Mouse (Mus musculus) neural tube, embryonic 11.5 days (tissue): ENCODE results near the gene Rsph6a. TPM values are rescaled to one million over a fixed set of nuclear protein-coding genes. Genes with fewer than 3 reads are reported as not detected.
"Not testable (repeated sequence)": the region's sequence is repeated elsewhere in the genome, so short reads cannot be mapped to it uniquely, and the experiment has no call there.

Source experiments
- ATAC-seq: fragments of 200-750 bp; cut with Nextera tagmentation; 2 replicates; pipeline ENCODE4 v1.8.0; 2017; ENCODE audit warnings: moderate number of reproducible peaks, mild to moderate bottlenecking, moderate TSS enrichment, moderate library complexity; ENCODE audit not compliant: insufficient read depth, low FRiP score, low TSS enrichment
- DNase-seq: peaks from one replicate; pipeline ENCODE4 v3.0.0-alpha.2; 2015; ENCODE audit warnings: low spot score
- H3K27ac ChIP-seq: fragments of 300-500 bp; sonication (generic); 2 replicates; pipeline ENCODE4 v1.5.1; 2014; ENCODE audit warnings: low read depth, mild to moderate bottlenecking, low read length
- H3K27me3 ChIP-seq: fragments of 300-500 bp; sonication (generic); 2 replicates; pipeline ENCODE4 v1.6.1; 2014; ENCODE audit warnings: mild to moderate bottlenecking, low read length, mixed read lengths; ENCODE audit not compliant: control insufficient read depth, insufficient read depth
- H3K36me3 ChIP-seq: fragments of 300-500 bp; sonication (generic); 2 replicates; pipeline ENCODE4 v1.6.1; 2014; ENCODE audit warnings: mild to moderate bottlenecking, low read length, moderate library complexity, mixed read lengths; ENCODE audit not compliant: control insufficient read depth, insufficient read depth
- H3K4me1 ChIP-seq: fragments of 300-500 bp; sonication (generic); 2 replicates; pipeline ENCODE4 v1.6.1; 2014; ENCODE audit warnings: low read length, mixed read lengths; ENCODE audit not compliant: control insufficient read depth, insufficient read depth
- H3K4me2 ChIP-seq: fragments of 300-500 bp; sonication (generic); 2 replicates; pipeline ENCODE4 v1.6.1; 2014; ENCODE audit warnings: low read depth, mild to moderate bottlenecking, moderate library complexity
- H3K4me3 ChIP-seq: fragments of 300-500 bp; sonication (generic); 2 replicates; pipeline ENCODE4 v1.5.1; 2014; ENCODE audit warnings: low read depth, low read length
- H3K9ac ChIP-seq: fragments of 300-500 bp; sonication (generic); 2 replicates; pipeline ENCODE4 v1.6.1; 2014; ENCODE audit warnings: mild to moderate bottlenecking, low read length
- H3K9me3 ChIP-seq: fragments of 300-500 bp; sonication (generic); 2 replicates; pipeline ENCODE4 v1.6.1; 2016; ENCODE audit warnings: low read length; ENCODE audit not compliant: control insufficient read depth
- whole genome bisulfite sequencing: fragments of 180-500 bp; shearing (Covaris S2); extraction: QIAGEN DNeasy Blood & Tissue Kit; methylation state at CpG from one replicate; pipeline ENCODE4 v1.1.7; 2014; 5-methylcytosine and 5-hydroxymethylcytosine counted together
- polyA plus RNA-seq: library from polyadenylated mRNA; unstranded; fragments of >200 nt; fragmentation: Nextera tagmentation; extraction: Ambion mirVana; gene quantifications from 2 replicates; pipeline ENCODE4 v1.2.1, GENCODE M21; 2014

Gene Rsph6a
- polyA plus RNA-seq, 1 experiment from 2014 or later = not detected

DNA sequence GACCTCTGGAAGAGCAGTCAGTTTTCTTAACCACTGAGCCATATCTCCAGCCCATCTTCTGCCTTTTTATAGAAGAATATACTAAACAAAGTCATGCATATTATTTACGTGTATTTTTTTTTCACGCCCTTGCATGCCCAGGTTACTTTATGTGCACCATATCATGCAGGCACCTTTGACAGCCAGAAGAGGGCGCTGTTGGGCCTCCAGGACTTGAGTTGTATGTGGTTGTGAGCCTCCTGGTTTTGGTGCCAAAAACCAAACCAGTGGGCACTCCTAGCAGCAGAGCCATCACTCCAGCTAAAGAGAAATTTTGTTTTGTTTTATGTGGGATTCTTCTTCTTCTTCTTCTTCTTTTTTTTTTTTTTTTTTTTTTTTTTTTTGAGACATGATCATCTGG is 15.0 kb downstream of the Rsph6a start:
- ATAC-seq (no peak), DNase-seq (no peak)
- Histone ChIP-seq H3K27me3 (peaks cover 25% of the 10 kb centered on the region), H3K9me3 (no peaks in the 10 kb centered on the region; the same call in 1 of the 2 replicates), H3K9ac (no peak overlapping the region), H3K4me2 (no peak overlapping the region), H3K27ac (no peak overlapping the region), H3K4me3 (no peak overlapping the region), H3K4me1 (no peaks in the 10 kb centered on the region), H3K36me3 (no peaks in the 10 kb centered on the region)
- WGBS = 45% methylated on average over 3 of the region's 3 CpGs

DNA sequence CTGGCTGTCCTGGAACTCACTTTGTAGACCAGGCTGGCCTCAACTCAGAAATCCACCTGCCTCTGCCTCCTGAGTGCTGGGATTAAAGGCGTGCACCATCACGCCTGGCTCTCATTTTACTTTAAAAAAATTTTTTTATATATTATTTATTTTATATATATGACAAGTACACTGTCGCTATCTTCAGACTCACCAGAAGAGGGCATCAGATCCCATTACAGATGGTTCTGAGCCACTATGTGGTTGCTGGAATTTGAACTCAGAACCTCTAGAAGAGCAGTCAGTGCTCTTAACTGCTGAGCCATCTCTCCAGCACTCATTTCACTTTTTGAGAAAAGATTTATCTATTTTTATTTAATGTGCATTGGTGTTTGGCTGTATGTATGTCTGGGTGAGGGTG is 16.5 kb downstream of the Rsph6a start:
- not testable (repeated sequence) for H3K9me3 ChIP-seq, DNase-seq, H3K4me2 ChIP-seq, ATAC-seq, H3K9ac ChIP-seq, H3K4me1 ChIP-seq, H3K4me3 ChIP-seq, H3K27ac ChIP-seq, H3K36me3 ChIP-seq
- H3K27me3 ChIP-seq = peaks cover 12% of the 10 kb centered on the region
- WGBS = 60% methylated on average over 3 of the region's 3 CpGs

DNA sequence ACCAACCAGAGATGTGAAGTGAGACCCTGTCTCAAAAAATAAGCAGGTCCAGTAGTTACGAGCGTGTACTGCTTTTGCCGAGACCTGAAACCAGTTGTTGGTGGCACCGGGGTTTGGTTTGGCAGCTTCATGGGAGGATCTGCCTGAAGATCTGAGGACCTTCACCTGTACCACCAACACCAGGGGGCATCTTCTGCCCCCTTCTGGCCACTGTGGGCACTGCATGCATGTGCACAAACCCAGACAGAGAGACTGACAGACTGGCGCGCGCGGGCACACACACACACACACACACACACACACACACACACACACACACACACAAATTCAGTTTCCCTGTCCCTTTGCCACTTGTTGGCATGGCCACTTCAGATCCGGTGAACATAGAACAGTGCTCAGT is 19.0 kb downstream of the Rsph6a start:
- 77% methylated on average over 9 of the region's 9 CpGs for WGBS
- H3K9ac ChIP-seq = no peak overlapping the region
- H3K27me3 ChIP-seq = no peaks in the 10 kb centered on the region
- H3K4me2 ChIP-seq = no peak overlapping the region
- no peaks in the 10 kb centered on the region for H3K9me3 ChIP-seq
- DNase-seq (no peak), ATAC-seq (no peak)
- H3K27ac ChIP-seq = no peak overlapping the region
- H3K36me3 ChIP-seq = no peaks in the 10 kb centered on the region
- H3K4me1 ChIP-seq = peaks cover 11% of the 10 kb centered on the region
- no peak overlapping the region for H3K4me3 ChIP-seq

DNA sequence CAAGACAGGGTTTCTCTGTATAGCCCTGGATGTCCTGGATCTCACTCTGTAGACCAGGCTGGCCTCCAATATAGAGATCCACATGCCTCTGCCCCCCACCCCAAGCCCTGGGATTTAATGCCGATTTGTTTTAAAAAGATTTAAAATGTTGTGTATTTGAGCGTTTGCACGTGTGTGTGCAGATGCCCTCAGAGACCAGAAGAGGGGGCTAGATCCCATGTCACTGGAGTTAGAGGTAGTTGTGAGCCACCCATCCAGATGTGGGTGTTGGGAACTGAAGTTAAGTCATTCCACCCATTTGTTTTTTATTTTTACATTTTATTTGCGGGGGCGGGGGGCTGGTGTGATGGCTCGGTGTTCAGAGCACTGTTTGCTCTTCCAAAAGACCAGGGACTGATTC is 20.0 kb downstream of the Rsph6a start:
- peaks cover 11% of the 10 kb centered on the region for H3K4me1 ChIP-seq
- no peaks in the 10 kb centered on the region for H3K27me3 ChIP-seq
- H3K36me3 ChIP-seq = no peaks in the 10 kb centered on the region
- H3K4me3 ChIP-seq = no peak overlapping the region
- ATAC-seq = no peak
- no peak overlapping the region for H3K27ac ChIP-seq
- H3K4me2 ChIP-seq = no peak overlapping the region
- H3K9me3 ChIP-seq = no peaks in the 10 kb centered on the region
- DNase-seq = no peak
- no peak overlapping the region for H3K9ac ChIP-seq
- WGBS = 90% methylated on average over 6 of the region's 6 CpGs

DNA sequence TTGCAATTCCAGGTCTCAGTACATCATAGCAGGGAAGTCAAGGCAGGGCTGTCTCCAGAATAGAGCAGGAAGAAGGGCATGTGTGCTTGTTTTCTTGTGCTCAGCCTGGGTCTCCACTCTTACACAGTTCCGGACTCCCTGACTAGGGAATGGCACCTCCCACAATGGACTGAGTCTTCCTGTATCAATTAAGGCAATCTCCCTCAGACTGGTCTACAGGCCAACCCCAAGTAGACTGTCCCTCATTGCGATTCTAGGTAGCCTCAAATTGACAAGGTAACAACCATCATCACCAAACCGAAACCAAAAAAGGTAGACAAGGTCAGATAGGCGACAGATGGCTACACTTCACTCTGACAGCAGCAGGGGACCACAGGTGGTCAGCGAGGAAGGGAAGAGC is 20.7 kb downstream of the Rsph6a start:
- Histone ChIP-seq H3K27ac (no peak overlapping the region), H3K36me3 (peaks cover 4% of the 10 kb centered on the region; the same call in 1 of the 2 replicates), H3K9me3 (no peaks in the 10 kb centered on the region), H3K27me3 (no peaks in the 10 kb centered on the region), H3K4me1 (peaks cover 11% of the 10 kb centered on the region), H3K4me3 (peak overlapping the region; percentile 3; the same call in 1 of the 2 replicates), H3K9ac (no peak overlapping the region), H3K4me2 (peak overlapping the region; percentile 40)
- WGBS = 62% methylated on average over 5 of the region's 5 CpGs
- ATAC-seq = no peak
- DNase-seq = no peak

DNA sequence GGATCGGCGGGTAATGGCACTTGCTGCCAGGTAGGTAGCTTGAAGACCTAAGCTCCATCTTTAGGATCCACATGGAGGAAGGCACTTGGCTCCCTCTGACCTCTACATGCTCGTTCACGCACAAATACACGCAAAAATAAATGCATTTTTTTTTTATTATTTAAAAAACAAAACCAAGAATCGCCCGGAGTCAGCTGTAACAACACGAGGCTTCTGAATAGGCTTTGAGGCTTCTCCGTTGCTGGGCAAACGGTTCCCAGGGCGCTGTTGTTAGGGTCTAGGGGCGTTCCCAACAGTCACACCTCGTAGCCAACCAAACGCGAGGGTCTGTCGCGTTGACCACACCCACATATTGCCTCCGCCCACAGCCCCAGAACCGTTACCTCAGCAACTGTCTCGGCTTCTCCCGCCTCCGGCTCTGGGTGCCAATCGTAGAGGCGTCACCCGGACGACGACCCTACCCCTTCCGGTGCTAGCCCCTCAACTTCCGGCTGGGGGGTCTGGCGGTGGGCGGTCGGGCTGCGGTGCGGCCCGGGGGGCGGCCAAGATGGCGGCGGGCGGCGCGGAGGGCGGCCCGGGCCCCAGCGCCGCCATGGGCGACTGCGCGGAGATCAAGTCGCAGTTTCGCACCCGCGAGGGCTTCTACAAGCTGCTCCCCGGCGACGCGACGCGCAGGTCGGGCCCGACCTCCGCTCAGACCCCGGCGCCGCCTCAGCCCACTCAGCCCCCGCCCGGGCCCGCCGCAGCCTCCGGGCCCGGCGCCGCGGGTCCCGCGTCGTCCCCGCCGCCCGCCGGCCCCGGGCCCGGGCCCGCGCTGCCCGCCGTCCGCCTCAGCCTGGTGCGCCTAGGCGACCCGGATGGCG is 21.5 kb downstream of the Rsph6a start, which contains the start of gene Dmwd:
Gene Dmwd (plus strand): TSS at position 505 of the 863 bp plus-strand sequence.
- Histone ChIP-seq H3K27ac (peak within 1 kb of the TSS; percentile 49; the same call in 1 of the 2 replicates), H3K27me3 (no peaks in the 10 kb centered on the region), H3K36me3 (peaks cover 10% of the 10 kb centered on the region), H3K4me1 (peaks cover 11% of the 10 kb centered on the region), H3K9ac (peak within 1 kb of the TSS; percentile 97), H3K9me3 (no peaks in the 10 kb centered on the region), H3K4me2 (peak within 1 kb of the TSS; percentile 93), H3K4me3 (peak within 1 kb of the TSS; percentile 100)
- DNase-seq (peak; percentile 99), ATAC-seq (peak; percentile 98)
- 2% methylated on average over 60 of the region's 91 CpGs for WGBS

DNA sequence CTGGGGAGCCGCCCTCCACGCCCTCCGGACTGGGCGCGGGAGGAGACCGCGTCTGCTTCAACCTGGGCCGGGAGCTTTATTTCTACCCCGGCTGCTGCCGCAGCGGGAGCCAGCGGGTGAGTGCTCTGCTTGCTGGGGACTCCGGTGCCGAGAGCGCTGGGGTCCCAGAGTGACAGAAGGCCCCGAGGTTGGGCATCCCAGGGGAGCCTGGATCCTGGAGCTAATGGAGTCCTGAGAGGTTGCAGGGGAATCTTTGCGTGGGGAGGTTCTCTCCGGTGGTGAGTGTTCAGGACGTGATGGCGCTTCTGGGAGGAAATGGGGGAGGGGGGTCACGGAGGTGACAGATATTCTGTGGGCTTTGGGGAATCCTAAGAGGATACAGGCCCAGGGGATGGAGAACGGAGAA is 22.1 kb downstream of the Rsph6a start:
- Histone ChIP-seq H3K4me3 (peak overlapping the region; percentile 100), H3K9ac (peak overlapping the region; percentile 97), H3K27ac (peak overlapping the region; percentile 49; the same call in 1 of the 2 replicates), H3K36me3 (peaks cover 16% of the 10 kb centered on the region), H3K4me2 (peak overlapping the region; percentile 93), H3K9me3 (no peaks in the 10 kb centered on the region), H3K4me1 (peaks cover 11% of the 10 kb centered on the region), H3K27me3 (no peaks in the 10 kb centered on the region)
- no peak for DNase-seq
- no peak for ATAC-seq
- under 1% methylated on average over 20 of the region's 22 CpGs for WGBS

DNA sequence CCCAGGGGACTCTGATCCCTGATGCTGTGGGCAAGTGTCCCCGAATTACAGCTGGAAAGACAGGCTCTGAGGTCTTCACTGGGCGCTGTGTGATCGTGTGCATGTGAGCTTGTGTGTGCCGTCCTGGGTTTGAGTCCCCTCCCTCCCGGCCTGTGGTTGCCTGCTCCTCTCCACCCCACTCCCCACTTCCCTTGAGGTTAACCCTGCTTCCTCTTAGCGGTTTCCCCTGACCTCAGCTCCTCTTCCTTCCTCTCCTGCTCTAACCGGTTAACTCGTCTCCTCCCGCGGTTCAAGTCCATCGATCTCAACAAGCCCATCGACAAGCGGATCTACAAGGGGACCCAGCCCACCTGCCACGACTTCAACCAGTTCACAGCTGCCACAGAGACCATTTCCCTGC is 23.3 kb downstream of the Rsph6a start:
- Histone ChIP-seq H3K9me3 (no peaks in the 10 kb centered on the region), H3K27me3 (no peaks in the 10 kb centered on the region), H3K4me2 (peak overlapping the region; percentile 93), H3K4me1 (peaks cover 11% of the 10 kb centered on the region), H3K27ac (no peak overlapping the region), H3K4me3 (peak overlapping the region; percentile 100; the same call in 1 of the 2 replicates), H3K9ac (peak overlapping the region; percentile 97; the same call in 1 of the 2 replicates), H3K36me3 (peaks cover 22% of the 10 kb centered on the region)
- 83% methylated on average over 14 of the region's 14 CpGs for WGBS
- ATAC-seq (no peak), DNase-seq (no peak)

DNA sequence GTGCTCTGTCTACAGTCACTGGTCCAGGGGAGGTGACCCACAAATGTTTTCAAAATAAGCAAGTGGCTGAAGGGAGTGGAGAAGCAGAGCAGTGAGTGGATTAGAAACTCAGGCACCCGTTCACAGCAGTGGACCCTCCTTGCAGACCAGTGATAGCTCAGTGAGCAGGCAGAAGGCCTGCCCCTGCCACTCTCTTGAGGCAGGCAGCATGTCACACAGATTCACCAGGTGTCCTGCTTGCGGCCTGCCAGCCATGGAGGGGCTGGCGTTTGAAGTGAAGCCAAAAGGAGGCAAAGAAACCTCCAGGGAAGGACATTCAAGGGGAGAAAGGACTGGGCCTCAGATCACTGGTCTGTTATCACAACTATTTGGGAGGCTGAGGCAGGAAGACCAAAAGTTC is 24.2 kb downstream of the Rsph6a start:
- H3K27me3 ChIP-seq = no peaks in the 10 kb centered on the region
- H3K4me1 ChIP-seq = peaks cover 14% of the 10 kb centered on the region
- ATAC-seq (no peak), DNase-seq (no peak)
- H3K4me3 ChIP-seq = no peak overlapping the region
- H3K9me3 ChIP-seq = no peaks in the 10 kb centered on the region
- H3K27ac ChIP-seq = no peak overlapping the region
- H3K36me3 ChIP-seq = peaks cover 24% of the 10 kb centered on the region
- H3K4me2 ChIP-seq = no peak overlapping the region
- 85% methylated on average over 3 of the region's 3 CpGs for WGBS
- no peak overlapping the region for H3K9ac ChIP-seq
